Mouse (Mus musculus): ENCODE results near the gene Apoc3. TPM values are rescaled to one million over a fixed set of nuclear protein-coding genes. Genes with fewer than 3 reads are reported as not detected.

Apoc3 gene
- polyA plus RNA-seq, 1 experiment: not detected

DNA sequence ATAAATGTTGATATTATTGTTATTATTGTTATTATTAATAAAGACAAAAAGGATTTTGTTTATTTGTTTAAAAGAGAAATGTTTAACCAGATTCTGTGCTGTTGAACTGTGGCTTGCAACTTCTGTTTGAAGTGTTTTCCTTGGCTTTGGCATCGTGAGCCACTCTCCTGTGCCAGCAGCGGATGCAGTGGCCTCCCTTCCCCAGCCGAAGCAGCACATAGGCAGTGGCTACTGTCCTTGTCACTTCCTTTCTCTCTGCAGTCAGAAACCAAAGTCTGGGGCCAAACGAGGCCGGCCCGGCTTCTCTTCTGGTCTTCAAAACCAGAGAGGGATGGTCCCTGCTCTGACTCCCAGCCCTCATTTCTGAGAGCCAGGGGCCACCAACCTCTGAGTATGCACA is 12.3 kb downstream of the Apoc3 start:
- 68% methylated on average over 6 of the region's 6 CpGs for WGBS
- no peak overlapping the region for H3K4me3 ChIP-seq (ENCODE audit: insufficient read depth, low read depth, low read length)
- TF ChIP-seq POLR2A (IDR thresholded peaks at IDR 0.05; ENCODE audit: insufficient read depth, low read depth, low read length) (no peak), CTCF (IDR thresholded peaks at IDR 0.05; ENCODE audit: insufficient read depth, low read depth, low read length) (no peak)
- H3K4me1 ChIP-seq (ENCODE audit: control insufficient read depth, insufficient read depth, low read length): no peaks in the 10 kb centered on the region
- H3K27ac ChIP-seq (ENCODE audit: insufficient read depth, low read depth, low read length): no peak overlapping the region

DNA sequence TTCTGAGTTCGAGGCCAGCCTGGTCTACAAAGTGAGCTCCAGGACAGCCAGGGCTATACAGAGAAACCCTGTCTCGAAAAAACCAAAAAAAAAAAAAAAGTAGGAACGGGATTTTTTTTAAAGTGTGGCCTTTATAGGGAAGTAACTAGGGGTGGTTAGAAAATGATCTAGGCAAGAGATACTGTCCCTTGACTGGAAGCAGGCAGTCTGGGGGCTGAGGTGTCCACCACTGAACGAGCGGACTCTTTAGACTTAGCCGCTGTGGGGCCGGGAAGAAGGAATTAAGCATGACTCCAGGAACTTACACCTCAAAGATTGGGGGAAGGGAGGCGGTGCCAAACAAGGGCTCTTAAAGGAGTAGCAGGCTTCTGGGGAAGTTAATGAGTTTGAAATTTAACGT is 17.3 kb downstream of the Apoc3 start:
- no peak for TF ChIP-seq CTCF (IDR thresholded peaks at IDR 0.05; ENCODE audit: insufficient read depth, low read depth, low read length)
- TF ChIP-seq POLR2A (IDR thresholded peaks at IDR 0.05; ENCODE audit: insufficient read depth, low read depth, low read length): no peak
- H3K4me1 ChIP-seq (ENCODE audit: control insufficient read depth, insufficient read depth, low read length): peaks cover 11% of the 10 kb centered on the region; the same call in 1 of the 2 replicates
- 81% methylated on average over 9 of the region's 9 CpGs for WGBS
- no peak overlapping the region for H3K27ac ChIP-seq (ENCODE audit: insufficient read depth, low read depth, low read length)
- H3K4me3 ChIP-seq (ENCODE audit: insufficient read depth, low read depth, low read length): no peak overlapping the region

DNA sequence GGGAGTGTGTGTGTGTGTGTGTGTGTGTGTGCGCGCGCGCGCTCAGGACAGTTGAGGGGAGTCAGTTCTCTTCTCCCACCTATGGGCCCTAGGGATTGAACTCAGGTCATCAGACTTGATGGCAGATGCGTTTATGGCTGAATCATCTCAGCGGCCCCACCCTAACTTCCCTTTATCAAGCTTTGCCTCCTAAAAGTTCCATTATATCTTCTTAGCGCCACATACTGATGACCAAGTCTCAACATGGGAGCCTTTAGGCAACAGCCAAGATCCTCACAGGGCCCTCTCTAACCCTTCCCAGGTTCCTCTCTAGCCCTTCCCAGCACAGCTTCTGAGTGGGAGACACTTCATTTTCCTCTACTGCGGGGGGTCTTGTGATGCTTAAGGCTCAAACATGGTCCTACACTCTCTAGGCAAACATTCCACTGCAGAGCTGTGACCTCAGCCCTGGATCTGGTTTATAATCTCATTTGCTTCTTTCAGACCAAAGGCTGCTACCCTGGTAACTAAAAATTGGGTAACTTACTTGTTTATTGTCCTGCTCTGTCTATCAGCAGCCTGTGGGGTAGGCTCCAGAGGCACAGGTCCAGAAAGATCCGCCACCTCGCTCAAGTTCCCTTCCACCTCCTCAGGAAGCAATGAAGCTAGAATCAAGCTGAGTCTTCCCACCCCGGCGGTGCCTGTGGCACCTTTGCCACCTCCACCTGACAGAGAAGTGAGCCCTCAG is 18.5 kb downstream of the Apoc3 start:
- 90% methylated on average over 13 of the region's 13 CpGs for WGBS
- no peak overlapping the region for H3K27ac ChIP-seq (ENCODE audit: insufficient read depth, low read depth, low read length)
- TF ChIP-seq CTCF (IDR thresholded peaks at IDR 0.05; ENCODE audit: insufficient read depth, low read depth, low read length): no peak
- TF ChIP-seq POLR2A (IDR thresholded peaks at IDR 0.05; ENCODE audit: insufficient read depth, low read depth, low read length): no peak
- H3K4me1 ChIP-seq (ENCODE audit: control insufficient read depth, insufficient read depth, low read length): peaks cover 12% of the 10 kb centered on the region; the same call in 1 of the 2 replicates
- no peak overlapping the region for H3K4me3 ChIP-seq (ENCODE audit: insufficient read depth, low read depth, low read length)

DNA sequence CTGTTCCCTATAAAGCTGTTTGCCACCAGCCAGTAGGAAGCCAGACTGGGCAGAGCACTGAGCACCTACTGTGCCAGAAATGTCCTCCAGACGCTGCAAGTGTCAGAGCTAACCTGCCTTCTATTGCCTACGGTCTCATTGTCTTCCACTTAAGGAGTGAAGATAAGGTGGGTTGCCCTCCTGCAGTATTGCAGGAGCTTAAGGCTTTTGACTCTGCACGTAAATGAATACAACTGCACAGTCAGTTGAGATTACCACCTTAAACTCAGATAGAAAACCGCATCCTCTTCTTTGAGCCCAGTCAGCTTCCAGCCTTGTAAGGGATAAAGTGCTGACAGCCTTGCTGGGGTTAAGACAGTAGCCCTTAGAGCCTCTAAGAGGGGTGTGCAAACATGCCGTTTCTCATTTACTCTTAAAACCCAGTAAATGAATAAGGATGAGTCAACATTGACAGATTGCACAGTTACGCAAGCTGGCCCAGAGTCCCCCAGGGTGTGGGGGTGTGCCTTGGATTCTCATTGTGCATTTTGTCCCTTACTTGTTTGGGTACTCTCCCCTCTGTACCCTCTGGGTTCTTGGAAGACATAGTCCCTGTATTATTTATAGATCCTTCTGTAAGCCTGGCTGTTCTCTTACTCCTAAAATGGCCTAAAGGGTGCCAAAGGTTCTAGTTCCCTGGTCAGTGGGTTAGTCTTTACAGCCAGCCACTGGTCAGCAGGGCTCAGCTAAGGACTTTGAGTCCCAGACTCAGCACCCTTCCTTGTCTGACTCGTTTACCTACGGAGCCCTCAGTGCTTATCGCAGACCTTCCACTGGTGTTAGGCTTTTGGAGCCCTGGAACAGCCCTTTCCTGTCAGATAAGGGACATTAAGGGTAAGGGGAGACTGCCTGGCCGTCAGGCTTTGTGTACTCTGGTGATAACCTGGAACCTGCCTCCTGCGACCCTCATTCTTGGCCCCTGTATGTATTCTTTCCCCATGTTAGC is 19.8 kb downstream of the Apoc3 start:
- TF ChIP-seq POLR2A (IDR thresholded peaks at IDR 0.05; ENCODE audit: insufficient read depth, low read depth, low read length) (no peak), CTCF (IDR thresholded peaks at IDR 0.05; ENCODE audit: insufficient read depth, low read depth, low read length) (no peak)
- Histone ChIP-seq H3K27ac (ENCODE audit: insufficient read depth, low read depth, low read length) (no peak overlapping the region), H3K4me1 (ENCODE audit: control insufficient read depth, insufficient read depth, low read length) (peaks cover 12% of the 10 kb centered on the region; the same call in 1 of the 2 replicates), H3K4me3 (ENCODE audit: insufficient read depth, low read depth, low read length) (no peak overlapping the region)
- WGBS: 73% methylated on average over 11 of the region's 11 CpGs

DNA sequence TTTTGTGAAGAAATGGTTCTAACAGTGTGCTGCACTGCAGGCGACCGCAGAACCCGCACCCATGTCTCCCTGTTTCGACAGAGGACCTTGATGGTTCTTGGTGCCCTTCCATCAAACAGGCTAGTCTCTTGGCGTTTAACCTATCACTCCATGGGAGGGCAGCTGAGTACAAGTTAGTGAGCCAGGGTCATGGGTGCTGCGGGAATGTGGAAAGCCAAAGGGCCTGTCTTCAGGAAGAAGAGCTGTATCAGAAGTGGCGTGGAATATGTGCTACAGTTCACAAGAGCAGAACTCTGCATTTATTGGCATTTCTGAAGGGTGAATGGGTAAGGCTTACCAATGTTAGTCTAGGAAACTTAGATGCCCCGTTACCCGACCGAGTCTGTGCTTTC is 20.5 kb downstream of the Apoc3 start:
- Histone ChIP-seq H3K4me3 (ENCODE audit: insufficient read depth, low read depth, low read length) (no peak overlapping the region), H3K4me1 (ENCODE audit: control insufficient read depth, insufficient read depth, low read length) (peaks cover 12% of the 10 kb centered on the region; the same call in 1 of the 2 replicates), H3K27ac (ENCODE audit: insufficient read depth, low read depth, low read length) (no peak overlapping the region)
- no peak for TF ChIP-seq CTCF (IDR thresholded peaks at IDR 0.05; ENCODE audit: insufficient read depth, low read depth, low read length)
- TF ChIP-seq POLR2A (IDR thresholded peaks at IDR 0.05; ENCODE audit: insufficient read depth, low read depth, low read length): no peak
- 92% methylated on average over 10 of the region's 10 CpGs for WGBS

DNA sequence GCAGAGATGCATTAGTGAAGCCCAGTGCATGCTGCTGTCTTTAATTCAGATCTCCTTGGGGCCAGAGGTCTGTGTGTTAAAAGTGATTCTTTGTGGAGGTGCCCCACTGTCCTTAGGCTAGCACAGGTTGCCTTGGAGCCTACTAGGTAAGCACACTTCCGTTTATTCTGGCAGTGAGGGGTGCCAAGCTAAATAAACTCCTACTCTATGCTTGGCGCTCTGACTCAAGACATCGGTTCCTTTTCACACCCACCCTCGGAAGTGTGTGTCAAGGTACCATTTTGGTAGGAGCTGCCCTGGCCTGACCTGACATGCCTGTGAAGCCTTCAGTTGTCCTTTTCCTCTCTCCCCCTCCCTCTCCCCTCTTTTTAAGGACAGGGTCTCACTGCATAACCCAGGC is 21.2 kb downstream of the Apoc3 start:
- Histone ChIP-seq H3K4me1 (ENCODE audit: control insufficient read depth, insufficient read depth, low read length) (peaks cover 12% of the 10 kb centered on the region; the same call in 1 of the 2 replicates), H3K27ac (ENCODE audit: insufficient read depth, low read depth, low read length) (no peak overlapping the region), H3K4me3 (ENCODE audit: insufficient read depth, low read depth, low read length) (no peak overlapping the region)
- WGBS: 55% methylated on average over 4 of the region's 4 CpGs
- TF ChIP-seq POLR2A (IDR thresholded peaks at IDR 0.05; ENCODE audit: insufficient read depth, low read depth, low read length): no peak
- TF ChIP-seq CTCF (IDR thresholded peaks at IDR 0.05; ENCODE audit: insufficient read depth, low read depth, low read length): no peak

DNA sequence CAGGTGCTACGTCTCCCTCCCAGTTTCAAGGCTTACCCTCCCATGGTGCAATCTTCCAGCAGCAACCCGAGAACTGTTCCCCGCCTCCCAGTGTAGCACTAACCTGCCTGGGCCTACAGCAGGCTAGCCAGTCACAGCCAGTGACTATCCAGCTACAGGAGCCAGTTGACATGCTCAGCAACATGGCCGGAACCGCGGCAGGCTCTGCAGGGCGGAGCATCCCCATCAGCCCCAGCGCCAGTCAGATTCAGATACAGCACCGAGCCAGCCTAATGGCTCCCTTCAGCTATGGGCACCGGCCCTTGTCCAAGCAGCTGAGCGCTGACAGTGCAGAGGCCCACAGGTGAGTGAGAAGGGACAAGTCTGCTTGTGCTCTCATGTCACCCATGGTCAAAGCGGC is 25.0 kb downstream of the Apoc3 start:
- Histone ChIP-seq H3K27ac (ENCODE audit: insufficient read depth, low read depth, low read length) (no peak overlapping the region), H3K4me1 (ENCODE audit: control insufficient read depth, insufficient read depth, low read length) (peaks cover 20% of the 10 kb centered on the region; the same call in 1 of the 2 replicates), H3K4me3 (ENCODE audit: insufficient read depth, low read depth, low read length) (no peak overlapping the region)
- TF ChIP-seq CTCF (IDR thresholded peaks at IDR 0.05; ENCODE audit: insufficient read depth, low read depth, low read length): no peak
- no peak for TF ChIP-seq POLR2A (IDR thresholded peaks at IDR 0.05; ENCODE audit: insufficient read depth, low read depth, low read length)
- 91% methylated on average over 12 of the region's 12 CpGs for WGBS

DNA sequence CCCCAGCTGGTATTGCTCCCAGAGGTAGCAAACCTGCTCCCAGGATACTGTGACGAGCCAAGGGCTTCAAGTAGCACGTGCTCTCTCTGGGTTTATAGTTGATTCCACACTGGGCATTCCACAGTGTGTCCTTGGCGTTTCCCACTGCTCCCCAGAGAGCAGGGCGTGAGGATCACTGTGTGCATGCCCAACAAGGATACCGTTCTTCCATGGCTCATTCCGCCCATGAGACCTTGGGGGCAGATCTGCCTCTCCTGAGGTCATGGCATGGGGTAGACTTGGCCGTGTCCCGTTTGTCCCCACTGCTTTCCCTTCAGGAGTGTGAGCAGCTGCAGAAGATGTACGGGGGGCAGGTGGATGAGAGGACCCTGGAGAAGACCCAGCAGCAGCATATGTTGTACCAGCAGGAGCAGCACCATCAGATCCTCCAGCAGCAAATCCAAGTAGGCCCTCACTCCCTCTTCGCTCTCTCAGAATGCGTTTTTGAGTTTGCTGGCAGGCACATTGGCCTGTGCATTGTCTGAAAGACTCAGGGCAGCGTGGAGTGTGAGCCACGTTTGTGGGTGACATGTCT is 26.9 kb downstream of the Apoc3 start:
- TF ChIP-seq CTCF (IDR thresholded peaks at IDR 0.05; ENCODE audit: insufficient read depth, low read depth, low read length) (no peak), POLR2A (IDR thresholded peaks at IDR 0.05; ENCODE audit: insufficient read depth, low read depth, low read length) (no peak)
- Histone ChIP-seq H3K4me3 (ENCODE audit: insufficient read depth, low read depth, low read length) (no peak overlapping the region), H3K4me1 (ENCODE audit: control insufficient read depth, insufficient read depth, low read length) (peaks cover 11% of the 10 kb centered on the region; the same call in 1 of the 2 replicates), H3K27ac (ENCODE audit: insufficient read depth, low read depth, low read length) (no peak overlapping the region)
- 81% methylated on average over 13 of the region's 13 CpGs for WGBS
